ENCODE assay signal across 8 mouse cellular contexts in genomic region chr9:121331878-121332630, GRCm38 (mm10). TPM values are rescaled to one million over a fixed set of nuclear protein-coding genes. Genes with fewer than 3 reads are reported as not detected.
DNase-seq lines count a peak whose midpoint lies in the region; ATAC-seq lines count a peak whose summit lies in the region.

No protein-coding gene starts in this region.

- peak overlapping the region; percentile 92 for H3K27ac ChIP-seq in embryonic facial prominence, embryonic 12.5 days
- peak overlapping the region; percentile 96 for H3K27ac ChIP-seq in heart, embryonic 16.5 days (ENCODE audit: low read length)
- peak overlapping the region; percentile 89 for H3K27ac ChIP-seq in limb, embryonic 13.5 days
- peak overlapping the region; percentile 80 for H3K27ac ChIP-seq in midbrain, embryonic 15.5 days

- no peaks in the 10 kb centered on the region for H3K36me3 ChIP-seq in embryonic facial prominence, embryonic 12.5 days
- H3K36me3 ChIP-seq in heart, embryonic 16.5 days (ENCODE audit: control insufficient read depth, insufficient read depth) = no peaks in the 10 kb centered on the region
- peaks cover 6% of the 10 kb centered on the region for H3K36me3 ChIP-seq in limb, embryonic 13.5 days
- H3K36me3 ChIP-seq in midbrain, embryonic 15.5 days (replicated peaks) = no peaks in the 10 kb centered on the region

- ATAC-seq in embryonic facial prominence, embryonic 12.5 days (ENCODE audit: insufficient number of reproducible peaks, insufficient read depth, low FRiP score, low TSS enrichment) = peak; percentile 73
- peak; percentile 49 for ATAC-seq in heart, embryonic 16.5 days (replicated peaks; ENCODE audit: extremely low read depth, insufficient read depth, low FRiP score)
- ATAC-seq in limb, embryonic 13.5 days (ENCODE audit: low FRiP score, low read depth) = peak; percentile 90
- peak; percentile 62 for ATAC-seq in midbrain, embryonic 15.5 days (replicated peaks)
- no peak for ATAC-seq in activated CD4-positive, CD25-positive, alpha-beta regulatory T cell, adult 4 months

- no peaks in the 10 kb centered on the region for H3K9me3 ChIP-seq in embryonic facial prominence, embryonic 12.5 days
- H3K9me3 ChIP-seq in heart, embryonic 16.5 days (replicated peaks; ENCODE audit: control insufficient read depth, low read length) = no peaks in the 10 kb centered on the region
- no peaks in the 10 kb centered on the region for H3K9me3 ChIP-seq in limb, embryonic 13.5 days
- H3K9me3 ChIP-seq in midbrain, embryonic 15.5 days = no peaks in the 10 kb centered on the region

- H3K27me3 ChIP-seq in embryonic facial prominence, embryonic 12.5 days = no peaks in the 10 kb centered on the region
- H3K27me3 ChIP-seq in heart, embryonic 16.5 days (ENCODE audit: control insufficient read depth, insufficient read depth, low read length) = no peaks in the 10 kb centered on the region
- H3K27me3 ChIP-seq in limb, embryonic 13.5 days = no peaks in the 10 kb centered on the region
- H3K27me3 ChIP-seq in midbrain, embryonic 15.5 days (replicated peaks) = no peaks in the 10 kb centered on the region

- 0 out of 2 replicates have a peak overlapping the region, but pooled peaks have one; percentile 21 for H3K9ac ChIP-seq in embryonic facial prominence, embryonic 12.5 days
- H3K9ac ChIP-seq in heart, embryonic 16.5 days (ENCODE audit: low read length) = peak overlapping the region; percentile 69
- H3K9ac ChIP-seq in limb, embryonic 13.5 days = no peak overlapping the region; the same call in 1 of the 2 replicates
- no peak overlapping the region for H3K9ac ChIP-seq in midbrain, embryonic 15.5 days

- H3K4me3 ChIP-seq in embryonic facial prominence, embryonic 12.5 days = no peak overlapping the region
- H3K4me3 ChIP-seq in heart, embryonic 16.5 days (ENCODE audit: low read length) = peak overlapping the region; percentile 4; the same call in 1 of the 2 replicates
- H3K4me3 ChIP-seq in limb, embryonic 13.5 days = no peak overlapping the region
- no peak overlapping the region for H3K4me3 ChIP-seq in midbrain, embryonic 15.5 days

- H3K4me2 ChIP-seq in embryonic facial prominence, embryonic 12.5 days (replicated peaks) = peak overlapping the region; percentile 35
- H3K4me2 ChIP-seq in heart, embryonic 16.5 days (ENCODE audit: low read depth, low read length) = peak overlapping the region; percentile 58
- peak overlapping the region; percentile 41 for H3K4me2 ChIP-seq in limb, embryonic 13.5 days (replicated peaks)
- H3K4me2 ChIP-seq in midbrain, embryonic 15.5 days = no peak overlapping the region

- under 1% methylated on average over 8 of the region's 8 CpGs for WGBS in embryonic facial prominence, embryonic 12.5 days
- under 1% methylated on average over 8 of the region's 8 CpGs for WGBS in heart, embryonic 16.5 days
- WGBS in limb, embryonic 13.5 days = 0% methylated on average over 8 of the region's 8 CpGs
- WGBS in midbrain, embryonic 15.5 days = 2% methylated on average over 8 of the region's 8 CpGs

- peak; percentile 50 for DNase-seq in adrenal gland, adult 2 months
- DNase-seq in adrenal gland, postnatal 4 days (ENCODE audit: low spot score in 2 of 2) = no peak
- DNase-seq in 416B (ENCODE audit: low read depth) = peak; percentile 53

- peaks cover 63% of the 10 kb centered on the region for H3K4me1 ChIP-seq in embryonic facial prominence, embryonic 12.5 days
- peaks cover 80% of the 10 kb centered on the region for H3K4me1 ChIP-seq in heart, embryonic 16.5 days (ENCODE audit: control insufficient read depth, insufficient read depth, low read length)
- peaks cover 63% of the 10 kb centered on the region for H3K4me1 ChIP-seq in limb, embryonic 13.5 days
- H3K4me1 ChIP-seq in midbrain, embryonic 15.5 days = peaks cover 44% of the 10 kb centered on the region

RNA-seq across cellular contexts. Expression of gene Trak1, which starts 34.8 kb away (rescaled TPM):
- 10 to 100 TPM; 67.8 to 83.7 TPM for total RNA-seq in adrenal gland, adult 2 months (2021)
- polyA plus RNA-seq in adrenal gland, adult 2 months (2012; rRNA removed) = 52.2 and 52.3 TPM in 2 replicates
- 10 to 100 TPM; 76.0 to 83.4 TPM for total RNA-seq in adrenal gland, postnatal 4 days (2021)
- polyA plus RNA-seq in embryonic facial prominence, embryonic 12.5 days (2016; fragmentation: Nextera tagmentation; extraction: Ambion mirVana) = 20.0 and 20.7 TPM in 2 replicates
- polyA plus RNA-seq in heart, embryonic 16.5 days (2015; fragmentation: Nextera tagmentation; extraction: Ambion mirVana) = 42.4 and 48.9 TPM in 2 replicates
- polyA plus RNA-seq in limb, embryonic 13.5 days (2015; fragmentation: Nextera tagmentation; extraction: Ambion mirVana) = 17.0 and 17.7 TPM in 2 replicates
- 60.7 and 61.2 TPM in 2 replicates for polyA plus RNA-seq in midbrain, embryonic 15.5 days (2015; fragmentation: Nextera tagmentation; extraction: Ambion mirVana)
- 10 to 100 TPM in 1 of 2 experiments, 1 to 10 TPM in 1; 9.4 to 11.2 TPM for polyA plus RNA-seq in activated CD4-positive, CD25-positive, alpha-beta regulatory T cell, adult 4 months (2017; shearing (Covaris generic))

RNA-seq across cellular contexts. Expression of gene Ulk4, which starts 55.1 kb away (rescaled TPM):
- 1 to 10 TPM; 1.5 to 2.0 TPM for total RNA-seq in adrenal gland, adult 2 months (2021)
- polyA plus RNA-seq in adrenal gland, adult 2 months (2012; rRNA removed) = 2.3 and 6.0 TPM in 2 replicates
- total RNA-seq in adrenal gland, postnatal 4 days (2021) = 1 to 10 TPM; 5.3 to 5.7 TPM
- 191 and 198 TPM in 2 replicates for polyA plus RNA-seq in embryonic facial prominence, embryonic 12.5 days (2016; fragmentation: Nextera tagmentation; extraction: Ambion mirVana)
- 86.4 and 105 TPM in 2 replicates for polyA plus RNA-seq in heart, embryonic 16.5 days (2015; fragmentation: Nextera tagmentation; extraction: Ambion mirVana)
- polyA plus RNA-seq in limb, embryonic 13.5 days (2015; fragmentation: Nextera tagmentation; extraction: Ambion mirVana) = 167 and 187 TPM in 2 replicates
- 84.7 and 92.9 TPM in 2 replicates for polyA plus RNA-seq in midbrain, embryonic 15.5 days (2015; fragmentation: Nextera tagmentation; extraction: Ambion mirVana)
- polyA plus RNA-seq in activated CD4-positive, CD25-positive, alpha-beta regulatory T cell, adult 4 months (2017; shearing (Covaris generic)) = 1 to 10 TPM in 1 of 2 experiments, under 1 TPM in 1; 0.25 to 2.8 TPM

Comparison
In these comparisons a context has a peak if more than half of its experiments do, and no peak if none do; other contexts are left out.
1. DNase-seq: peak in adrenal gland, adult 2 months (single experiment) and 416B (single experiment); none in adrenal gland, postnatal 4 days (0 of 2).
2. H3K9ac ChIP-seq: peak in embryonic facial prominence, embryonic 12.5 days (single experiment) and heart, embryonic 16.5 days (single experiment); none in limb, embryonic 13.5 days (single experiment) and midbrain, embryonic 15.5 days (single experiment).
3. RNA of gene Ulk4, which starts 55.1 kb away (polyA plus RNA-seq): 191 to 198 TPM in embryonic facial prominence, embryonic 12.5 days, 167 to 187 TPM in limb, embryonic 13.5 days, 86.4 to 105 TPM in heart, embryonic 16.5 days and 84.7 to 92.9 TPM in midbrain, embryonic 15.5 days; 0.25 to 2.8 TPM in activated CD4-positive, CD25-positive, alpha-beta regulatory T cell, adult 4 months and 2.3 to 6.0 TPM in adrenal gland, adult 2 months; every median in the first group is over 10 times any median in the second.
4. Peak in every context shown above with its lines, with median percentiles within 50 percentile points of each other: H3K27ac ChIP-seq.